In the genomic region with DNA sequence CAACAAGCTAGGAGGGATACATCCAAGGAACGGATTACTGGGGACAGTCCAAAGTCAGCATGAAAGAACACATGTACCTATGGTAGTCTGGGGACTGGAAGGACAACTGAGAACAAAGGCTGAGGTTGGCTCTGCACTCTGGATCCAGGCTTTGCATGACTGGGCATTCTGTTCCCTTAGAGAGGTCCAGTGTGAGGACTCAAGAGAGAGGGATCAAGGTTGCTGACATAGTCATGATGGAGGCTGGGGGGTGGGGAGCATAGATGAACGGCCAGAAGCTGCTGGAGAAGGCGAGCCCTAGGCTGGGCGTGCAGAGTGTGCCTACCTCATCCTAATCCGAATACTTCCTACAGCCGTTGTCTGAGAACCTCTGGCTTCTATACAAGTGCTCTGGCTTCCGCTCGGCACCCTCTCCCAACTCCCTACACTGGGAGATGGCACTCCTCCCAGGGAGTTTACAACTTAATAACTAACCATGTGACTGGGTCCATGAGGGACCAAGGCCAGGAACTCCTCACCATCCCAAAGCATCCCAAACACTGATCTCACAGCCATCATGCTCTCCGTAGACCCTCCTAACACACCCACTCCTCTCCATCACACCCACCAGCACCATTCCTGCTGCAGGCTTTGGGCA, we compare ENCODE assay signal across 22 mouse cellular contexts.
A peak's percentile ranks its signal among the peaks of the same experiment; 100 is the strongest.
DNase-seq lines count a peak whose midpoint lies in the region; ATAC-seq and TF ChIP-seq lines count a peak whose summit lies in the region.
"Had no signal": no experiment of that assay in that cellular context is flagged by ENCODE, and none has a peak within 500 bp of the region (broad histone marks: within the 10 kb centered on the region; RNA-seq: fewer than 3 reads in every experiment).

No protein-coding gene starts in this region.

- no peak overlapping the region for H3K4me3 ChIP-seq in intestine, embryonic 15.5 days (replicated peaks)
- H3K4me3 ChIP-seq in intestine, postnatal 0 days (ENCODE audit: low read depth, low read length) = no peak overlapping the region
- H3K4me3 ChIP-seq: heart, embryonic 13.5 days; left cerebral cortex, adult 2 months; liver, embryonic 12.5 days; midbrain, embryonic 12.5 days; neural tube, embryonic 13.5 days had no signal

- DNase-seq in kidney, adult 9 months = peak; percentile 84
- DNase-seq in kidney, postnatal 14 days = no peak
- DNase-seq in kidney, postnatal 25 days = peak; percentile 55 to 73
- no peak for DNase-seq in adrenal gland, adult 18-20 months (ENCODE audit: low spot score in 2 of 2)
- no peak for DNase-seq in gastrocnemius, postnatal 14 days
- DNase-seq: adrenal gland, adult 2 months; adrenal gland, postnatal 36 days; cerebellum, adult 18-20 months; forebrain, postnatal 0 days; heart, postnatal 10 days; liver, postnatal 0 days; lung, postnatal 36 days; thymus, adult 2 months; thymus, postnatal 4 days had no signal

- intact Hi-C loops in gastrocnemius, postnatal 14 days (cut with DNase I; ENCODE audit: low total_unique reads) = no loop called here

- H3K4me1 ChIP-seq in intestine, embryonic 15.5 days (replicated peaks) = peaks cover 12% of the 10 kb centered on the region
- 0 out of 2 replicates have a peak, but pooled peaks cover 3% of the 10 kb centered on the region for H3K4me1 ChIP-seq in intestine, postnatal 0 days (replicated peaks; ENCODE audit: control insufficient read depth, insufficient read depth, low read length)
- H3K4me1 ChIP-seq: heart, embryonic 13.5 days had no signal

- no peak overlapping the region for H3K4me2 ChIP-seq in intestine, embryonic 15.5 days (replicated peaks)
- H3K4me2 ChIP-seq in intestine, postnatal 0 days (replicated peaks; ENCODE audit: low read depth) = no peak overlapping the region
- H3K4me2 ChIP-seq: heart, embryonic 13.5 days; hindbrain, embryonic 14.5 days; liver, embryonic 12.5 days; midbrain, embryonic 12.5 days; neural tube, embryonic 13.5 days had no signal

- H3K9me3 ChIP-seq in intestine, embryonic 15.5 days = no peaks in the 10 kb centered on the region
- no peaks in the 10 kb centered on the region for H3K9me3 ChIP-seq in intestine, postnatal 0 days (ENCODE audit: control insufficient read depth)
- H3K9me3 ChIP-seq: liver, embryonic 12.5 days; midbrain, embryonic 12.5 days; neural tube, embryonic 13.5 days had no signal

- no peaks in the 10 kb centered on the region for H3K27me3 ChIP-seq in intestine, embryonic 15.5 days (replicated peaks)
- no peaks in the 10 kb centered on the region for H3K27me3 ChIP-seq in intestine, postnatal 0 days (replicated peaks; ENCODE audit: control insufficient read depth, insufficient read depth, low read length)

- 71% methylated on average over 9 of the region's 9 CpGs for WGBS in intestine, embryonic 15.5 days
- WGBS in intestine, postnatal 0 days = 60% methylated on average over 9 of the region's 9 CpGs

- peak; percentile 42; the same call in 1 of the 2 replicates for ATAC-seq in intestine, embryonic 15.5 days
- ATAC-seq in intestine, postnatal 0 days = no peak
- ATAC-seq: forebrain, postnatal 0 days; liver, embryonic 12.5 days; liver, postnatal 0 days had no signal

- TF ChIP-seq CTCF in intestine, postnatal 0 days (IDR thresholded peaks at IDR 0.05; ENCODE audit: low read depth) = no peak

- no peak overlapping the region for H3K27ac ChIP-seq in intestine, embryonic 15.5 days
- H3K27ac ChIP-seq in intestine, postnatal 0 days (ENCODE audit: low read depth, low read length) = no peak overlapping the region
- H3K27ac ChIP-seq: heart, embryonic 13.5 days; hindbrain, embryonic 14.5 days; left cerebral cortex, adult 2 months; liver, embryonic 12.5 days; midbrain, embryonic 12.5 days; neural tube, embryonic 13.5 days had no signal

- no peak overlapping the region for H3K9ac ChIP-seq in intestine, embryonic 15.5 days
- H3K9ac ChIP-seq in intestine, postnatal 0 days (ENCODE audit: low read depth, low read length) = no peak overlapping the region
- H3K9ac ChIP-seq: forebrain, postnatal 0 days; heart, embryonic 13.5 days; hindbrain, embryonic 14.5 days; liver, embryonic 12.5 days; liver, postnatal 0 days; midbrain, embryonic 12.5 days; neural tube, embryonic 13.5 days had no signal

- no peaks in the 10 kb centered on the region for H3K36me3 ChIP-seq in intestine, embryonic 15.5 days
- no peaks in the 10 kb centered on the region for H3K36me3 ChIP-seq in intestine, postnatal 0 days (ENCODE audit: control insufficient read depth, insufficient read depth)
- H3K36me3 ChIP-seq: heart, embryonic 13.5 days; liver, embryonic 12.5 days; midbrain, embryonic 12.5 days; neural tube, embryonic 13.5 days had no signal

Comparison
In these comparisons a context has a peak if more than half of its experiments do, and no peak if none do; other contexts are left out.
1. DNase-seq: peak in kidney, adult 9 months (single experiment) and kidney, postnatal 25 days (2 of 2); none in kidney, postnatal 14 days (single experiment), adrenal gland, adult 18-20 months (0 of 2) and gastrocnemius, postnatal 14 days (single experiment).